Mouse (Mus musculus): ENCODE data around the gene Tbc1d22a. TPM values are rescaled to one million over a fixed set of nuclear protein-coding genes. Genes with fewer than 3 reads are reported as not detected.

The Tbc1d22a gene
- polyA plus RNA-seq, 2 experiments, result 8.7 to 15.5 TPM

DNA sequence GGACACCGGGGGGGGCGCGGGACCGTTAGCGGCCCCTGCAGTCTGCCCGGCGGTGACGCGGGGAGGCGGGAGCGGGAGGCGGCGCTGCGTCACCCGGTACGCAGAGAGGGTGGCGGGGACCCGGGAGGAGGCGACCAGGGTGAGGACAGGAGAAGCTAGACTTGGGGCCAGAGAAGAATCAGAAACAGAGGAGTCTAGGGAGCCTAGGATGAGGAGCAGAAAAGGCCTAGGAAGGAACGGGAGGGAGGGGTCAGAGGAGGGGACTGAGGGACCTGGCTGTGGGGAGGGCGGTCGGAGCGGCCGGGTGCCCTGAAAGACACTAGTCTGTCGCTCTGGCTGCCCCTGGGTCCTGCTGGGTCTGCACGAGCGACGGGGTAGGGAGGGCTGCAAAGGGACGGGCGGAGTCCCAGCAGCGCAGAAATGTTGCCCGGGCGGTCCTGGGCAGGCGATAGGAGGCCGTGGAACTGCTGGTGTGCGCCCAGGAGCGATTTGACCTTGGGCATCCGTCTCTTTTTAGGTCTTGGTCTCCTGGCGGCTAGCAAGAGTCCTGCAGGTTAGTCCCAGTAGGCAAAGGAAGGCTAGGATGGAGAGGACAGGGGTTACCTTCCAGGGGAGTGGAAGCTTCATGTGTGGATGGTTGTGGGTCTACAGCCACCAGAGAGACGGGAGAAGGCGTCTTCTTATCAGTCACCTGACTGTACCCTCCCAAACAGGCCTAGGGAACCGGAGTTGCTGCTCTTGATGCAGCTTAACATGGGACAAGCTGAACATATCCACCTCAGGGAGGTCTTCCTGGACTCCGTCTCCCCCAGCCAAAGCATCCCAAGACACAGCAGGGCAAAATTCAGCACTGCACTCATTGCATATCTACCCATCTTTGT is 28.3 kb upstream of the Tbc1d22a start, which contains the start of gene Cerk:
Gene Cerk, minus strand, starts transcription at position 453 of the 881 bp plus-strand sequence.
- H3K9me3 ChIP-seq (ENCODE audit: control insufficient read depth, low read length), result no peaks in the 10 kb centered on the region
- H3K4me3 ChIP-seq (replicated peaks; ENCODE audit: low read length), result peak within 1 kb of the TSS; percentile 92
- H3K36me3 ChIP-seq (ENCODE audit: control insufficient read depth, insufficient read depth, low read length), result no peaks in the 10 kb centered on the region
- ATAC-seq (ENCODE audit: low FRiP score, low read depth) (peak; percentile 54), DNase-seq (ENCODE audit: low spot score) (no peak)
- 4% methylated on average over 32 of the region's 43 CpGs for WGBS
- H3K4me1 ChIP-seq (ENCODE audit: control insufficient read depth, insufficient read depth, low read length), result peaks cover 17% of the 10 kb centered on the region
- TF ChIP-seq POLR2A (IDR thresholded peaks at IDR 0.05; ENCODE audit: borderline replicate concordance, extremely low read depth, insufficient read depth, insufficient read length), result no peak
- H3K27ac ChIP-seq (replicated peaks; ENCODE audit: low read depth, low read length), result peak within 1 kb of the TSS; percentile 81
- H3K4me2 ChIP-seq (replicated peaks; ENCODE audit: low read depth, low read length, severe bottlenecking), result peak within 1 kb of the TSS; percentile 85
- no peaks in the 10 kb centered on the region for H3K27me3 ChIP-seq (ENCODE audit: control insufficient read depth, insufficient read depth, low read length)
- H3K9ac ChIP-seq (ENCODE audit: low read depth, low read length, severe bottlenecking), result peak within 1 kb of the TSS; percentile 94

DNA sequence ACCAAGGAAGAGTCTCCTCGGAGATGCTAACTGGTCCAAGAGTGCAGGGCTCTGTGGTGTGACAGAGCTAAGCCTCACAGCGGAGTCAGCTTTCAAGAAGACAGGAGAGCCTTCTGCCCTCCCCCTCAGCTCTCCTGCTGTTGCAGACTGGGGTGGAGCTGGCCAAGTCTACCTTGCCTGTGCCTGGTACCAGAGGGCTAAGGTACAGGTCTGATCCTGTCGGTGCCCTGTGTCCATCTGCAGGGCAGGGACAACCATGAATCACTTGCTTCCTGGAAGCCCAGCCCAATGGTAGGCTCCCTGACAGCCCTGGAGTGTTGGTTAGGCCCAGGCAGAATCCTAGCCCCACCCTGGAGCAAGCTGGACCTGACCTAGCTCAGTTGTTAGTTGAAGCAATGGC is 27.6 kb upstream of the Tbc1d22a start:
- H3K4me3 ChIP-seq (replicated peaks; ENCODE audit: low read length), result no peak overlapping the region
- TF ChIP-seq POLR2A (IDR thresholded peaks at IDR 0.05; ENCODE audit: borderline replicate concordance, extremely low read depth, insufficient read depth, insufficient read length), result no peak
- ATAC-seq (ENCODE audit: low FRiP score, low read depth), result no peak
- H3K27me3 ChIP-seq (ENCODE audit: control insufficient read depth, insufficient read depth, low read length), result no peaks in the 10 kb centered on the region
- H3K36me3 ChIP-seq (ENCODE audit: control insufficient read depth, insufficient read depth, low read length), result no peaks in the 10 kb centered on the region
- WGBS, result 46% methylated on average over 3 of the region's 3 CpGs
- H3K9me3 ChIP-seq (ENCODE audit: control insufficient read depth, low read length), result no peaks in the 10 kb centered on the region
- H3K4me2 ChIP-seq (replicated peaks; ENCODE audit: low read depth, low read length, severe bottlenecking), result no peak overlapping the region
- peaks cover 17% of the 10 kb centered on the region for H3K4me1 ChIP-seq (ENCODE audit: control insufficient read depth, insufficient read depth, low read length)
- H3K27ac ChIP-seq (replicated peaks; ENCODE audit: low read depth, low read length), result no peak overlapping the region
- no peak for DNase-seq (ENCODE audit: low spot score)
- no peak overlapping the region; the same call in 1 of the 2 replicates for H3K9ac ChIP-seq (ENCODE audit: low read depth, low read length, severe bottlenecking)

DNA sequence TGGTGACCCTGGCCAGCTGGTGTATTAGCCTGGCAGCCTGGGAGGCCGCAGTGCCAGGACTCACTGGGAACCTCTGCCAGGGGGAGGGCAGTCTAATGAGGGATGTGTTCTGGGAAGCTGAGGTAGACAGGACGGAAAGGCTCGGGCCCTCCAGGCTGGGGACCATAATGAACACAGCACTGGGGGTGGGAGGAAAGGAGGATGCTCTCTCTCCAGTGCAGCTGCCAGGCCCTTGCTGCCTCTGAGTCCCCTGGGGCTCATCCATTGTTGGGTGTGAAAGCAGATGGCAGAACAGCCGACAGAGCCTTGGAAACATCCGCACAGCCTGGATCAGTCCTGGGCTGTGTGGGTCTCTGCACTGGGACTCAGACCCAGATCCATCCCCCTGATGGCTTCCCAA is 26.1 kb upstream of the Tbc1d22a start:
- ATAC-seq (ENCODE audit: low FRiP score, low read depth) (no peak), DNase-seq (ENCODE audit: low spot score) (no peak)
- WGBS, result 58% methylated on average over 5 of the region's 5 CpGs
- H3K27ac ChIP-seq (replicated peaks; ENCODE audit: low read depth, low read length), result no peak overlapping the region
- H3K4me3 ChIP-seq (replicated peaks; ENCODE audit: low read length), result no peak overlapping the region
- no peak overlapping the region for H3K4me2 ChIP-seq (replicated peaks; ENCODE audit: low read depth, low read length, severe bottlenecking)
- no peaks in the 10 kb centered on the region for H3K36me3 ChIP-seq (ENCODE audit: control insufficient read depth, insufficient read depth, low read length)
- no peak for TF ChIP-seq POLR2A (IDR thresholded peaks at IDR 0.05; ENCODE audit: borderline replicate concordance, extremely low read depth, insufficient read depth, insufficient read length)
- no peak overlapping the region for H3K9ac ChIP-seq (ENCODE audit: low read depth, low read length, severe bottlenecking)
- no peaks in the 10 kb centered on the region for H3K9me3 ChIP-seq (ENCODE audit: control insufficient read depth, low read length)
- no peaks in the 10 kb centered on the region for H3K27me3 ChIP-seq (ENCODE audit: control insufficient read depth, insufficient read depth, low read length)
- peaks cover 8% of the 10 kb centered on the region for H3K4me1 ChIP-seq (ENCODE audit: control insufficient read depth, insufficient read depth, low read length)

DNA sequence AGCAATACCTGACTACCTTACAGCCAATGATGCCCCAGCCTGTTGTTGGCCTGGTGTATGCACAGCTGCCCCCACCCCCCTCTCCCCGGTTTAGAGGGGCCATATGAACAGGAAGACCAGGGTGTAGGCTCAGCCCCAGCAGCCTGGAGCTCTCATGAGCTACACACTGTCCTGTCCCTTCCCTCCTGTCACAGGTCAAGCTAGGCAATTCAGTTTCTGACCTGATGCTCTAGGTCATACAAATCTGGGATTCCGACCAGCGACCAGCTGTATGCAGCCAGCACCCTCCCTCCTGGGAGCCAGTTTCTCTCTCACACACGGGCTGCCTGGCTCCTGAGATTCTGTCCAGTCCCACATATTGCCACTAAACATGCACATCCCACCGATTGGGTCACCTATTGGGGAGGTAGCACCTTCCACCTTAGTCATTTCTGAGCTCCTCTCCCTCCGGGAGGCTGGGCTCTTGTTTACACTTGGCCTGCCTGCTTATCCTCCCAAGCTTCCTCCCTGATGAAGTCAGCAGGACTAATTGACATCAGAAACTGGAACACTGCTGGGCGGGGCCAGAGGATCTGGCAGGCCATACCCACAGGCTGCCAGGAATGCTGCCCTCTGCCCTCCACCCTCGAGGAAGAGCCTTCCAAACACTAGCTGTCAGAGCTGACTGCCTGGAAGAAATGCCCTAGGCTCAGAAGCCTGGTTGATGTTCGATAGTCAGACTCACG is 25.4 kb upstream of the Tbc1d22a start:
- H3K27me3 ChIP-seq (ENCODE audit: control insufficient read depth, insufficient read depth, low read length), result no peaks in the 10 kb centered on the region
- WGBS, result 51% methylated on average over 10 of the region's 10 CpGs
- H3K9ac ChIP-seq (ENCODE audit: low read depth, low read length, severe bottlenecking), result no peak overlapping the region
- no peaks in the 10 kb centered on the region for H3K36me3 ChIP-seq (ENCODE audit: control insufficient read depth, insufficient read depth, low read length)
- H3K9me3 ChIP-seq (ENCODE audit: control insufficient read depth, low read length), result no peaks in the 10 kb centered on the region
- H3K27ac ChIP-seq (replicated peaks; ENCODE audit: low read depth, low read length), result 0 out of 2 replicates have a peak overlapping the region, but pooled peaks have one; percentile 8
- TF ChIP-seq POLR2A (IDR thresholded peaks at IDR 0.05; ENCODE audit: borderline replicate concordance, extremely low read depth, insufficient read depth, insufficient read length), result no peak
- ATAC-seq (ENCODE audit: low FRiP score, low read depth) (no peak), DNase-seq (ENCODE audit: low spot score) (no peak)
- H3K4me3 ChIP-seq (replicated peaks; ENCODE audit: low read length), result no peak overlapping the region
- H3K4me2 ChIP-seq (replicated peaks; ENCODE audit: low read depth, low read length, severe bottlenecking), result no peak overlapping the region
- H3K4me1 ChIP-seq (ENCODE audit: control insufficient read depth, insufficient read depth, low read length), result peaks cover 8% of the 10 kb centered on the region

DNA sequence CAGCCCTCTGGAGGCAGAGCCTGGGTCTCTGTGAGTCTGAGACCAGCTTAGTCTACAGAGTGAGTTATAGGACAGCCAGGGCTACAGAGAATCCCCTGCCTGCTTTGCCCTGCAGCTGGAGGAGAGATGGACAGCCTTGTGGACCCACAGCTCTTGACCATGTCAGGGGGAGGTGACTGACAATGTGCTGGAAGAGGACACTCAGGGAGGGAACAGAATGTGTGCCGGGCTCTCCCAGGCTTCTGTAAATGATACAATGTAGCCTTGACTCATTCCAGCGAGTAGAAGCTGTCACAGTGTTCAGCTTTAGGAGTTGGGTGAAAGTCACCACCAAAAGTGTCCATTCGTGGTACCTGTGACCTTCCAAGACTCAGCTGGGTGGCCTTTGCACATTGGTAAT is 23.9 kb upstream of the Tbc1d22a start:
- no peak for ATAC-seq (ENCODE audit: low FRiP score, low read depth)
- no peak overlapping the region for H3K9ac ChIP-seq (ENCODE audit: low read depth, low read length, severe bottlenecking)
- H3K4me3 ChIP-seq (replicated peaks; ENCODE audit: low read length), result no peak overlapping the region
- peaks cover 8% of the 10 kb centered on the region for H3K4me1 ChIP-seq (ENCODE audit: control insufficient read depth, insufficient read depth, low read length)
- no peaks in the 10 kb centered on the region for H3K27me3 ChIP-seq (ENCODE audit: control insufficient read depth, insufficient read depth, low read length)
- no peaks in the 10 kb centered on the region for H3K36me3 ChIP-seq (ENCODE audit: control insufficient read depth, insufficient read depth, low read length)
- H3K9me3 ChIP-seq (ENCODE audit: control insufficient read depth, low read length), result no peaks in the 10 kb centered on the region
- WGBS, result 89% methylated on average over 3 of the region's 3 CpGs
- H3K27ac ChIP-seq (replicated peaks; ENCODE audit: low read depth, low read length), result no peak overlapping the region
- no peak for TF ChIP-seq POLR2A (IDR thresholded peaks at IDR 0.05; ENCODE audit: borderline replicate concordance, extremely low read depth, insufficient read depth, insufficient read length)
- no peak overlapping the region for H3K4me2 ChIP-seq (replicated peaks; ENCODE audit: low read depth, low read length, severe bottlenecking)
- no peak for DNase-seq (ENCODE audit: low spot score)
